Mouse (Mus musculus) urinary bladder, adult 2 months (tissue): Measurements from ENCODE around the gene Dennd2d. TPM values are rescaled to one million over a fixed set of nuclear protein-coding genes. Genes with fewer than 3 reads are reported as not detected.

Experiments used
- DNase-seq: peaks from one replicate; pipeline ENCODE4 v3.0.0; 2022; ENCODE audit warnings: low spot score
- polyA plus RNA-seq: library from polyadenylated mRNA; depleted of rRNA; stranded (reverse); fragments of >200 nt; gene quantifications from 2 replicates; pipeline ENCODE4 v1.2.3, GENCODE M21; 2012; rRNA removed

Dennd2d gene
- polyA plus RNA-seq: 41.1 and 51.2 TPM in 2 replicates

DNA sequence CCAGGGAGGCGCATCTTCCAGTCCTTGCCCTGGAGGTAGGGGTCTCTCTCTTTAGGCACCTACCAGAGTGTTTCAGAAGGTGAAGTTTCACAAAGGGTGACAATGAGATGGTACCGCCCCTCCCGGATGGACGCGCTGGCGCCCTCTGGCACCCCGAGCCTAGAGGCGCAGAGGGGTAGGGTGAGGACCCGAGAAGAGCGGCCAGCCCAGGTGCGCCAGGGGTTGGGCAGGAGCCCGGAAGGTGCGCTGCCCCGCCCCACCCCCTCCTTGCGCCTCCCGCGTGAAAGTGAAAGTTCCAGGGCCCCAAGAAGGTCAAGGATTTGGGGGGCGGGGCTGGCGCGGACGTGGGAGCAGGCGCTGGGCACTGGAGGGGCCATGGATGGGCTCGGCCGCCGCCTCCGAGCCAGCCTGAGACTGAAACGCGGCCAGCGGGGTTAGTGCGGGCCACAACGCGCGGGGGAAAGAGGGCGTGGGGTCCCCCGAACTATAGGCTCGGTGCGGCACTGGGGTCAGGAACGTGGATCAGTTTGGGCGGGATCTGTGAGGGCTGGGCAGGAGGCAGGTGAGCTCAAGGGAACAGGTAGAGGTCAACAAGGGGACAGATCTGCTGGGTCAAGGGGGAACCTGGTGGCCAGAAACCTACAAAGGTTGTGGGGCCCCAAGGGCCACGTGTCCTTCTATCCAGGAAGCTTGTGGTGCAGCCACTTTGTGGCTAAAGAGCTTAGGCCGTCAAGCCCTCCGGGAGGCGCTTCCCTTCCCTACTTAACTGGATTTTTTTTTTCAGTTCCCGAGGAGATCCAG, at the start of gene Dennd2d:
TSS of gene Dennd2d (plus strand) at position 125 of the 801 bp plus-strand sequence.
- DNase-seq: peak; percentile 61

DNA sequence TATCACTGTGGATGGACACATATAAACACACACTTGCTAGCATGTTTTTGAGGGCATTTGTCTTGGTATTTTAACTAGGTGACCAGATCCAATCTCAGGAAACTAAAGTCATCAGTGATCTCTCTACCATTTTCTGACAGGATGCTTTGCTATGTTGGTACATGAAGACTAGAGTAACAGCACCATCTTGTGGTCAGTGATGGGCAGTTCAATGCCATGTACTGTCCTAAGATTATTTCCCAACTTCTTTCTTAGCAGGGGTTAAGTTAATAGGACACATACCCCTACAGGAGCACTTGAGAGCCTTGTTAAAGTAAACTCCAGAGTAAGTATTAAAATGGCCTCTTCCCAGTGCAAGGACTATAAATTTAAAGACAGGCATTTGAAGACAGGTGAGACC, 33.6 kb upstream of the Dennd2d start:
- no peak for DNase-seq

GRCm38 (mm10) chr3:106448995-106449394, 33.2 kb upstream of the Dennd2d start:
- no peak for DNase-seq

- DNase-seq: no peak
Observed at GRCm38 (mm10) chr3:106449567-106449966, 32.6 kb upstream of the Dennd2d start.

- DNase-seq: no peak
Observed at GRCm38 (mm10) chr3:106452616-106453015, 29.6 kb upstream of the Dennd2d start.

DNA sequence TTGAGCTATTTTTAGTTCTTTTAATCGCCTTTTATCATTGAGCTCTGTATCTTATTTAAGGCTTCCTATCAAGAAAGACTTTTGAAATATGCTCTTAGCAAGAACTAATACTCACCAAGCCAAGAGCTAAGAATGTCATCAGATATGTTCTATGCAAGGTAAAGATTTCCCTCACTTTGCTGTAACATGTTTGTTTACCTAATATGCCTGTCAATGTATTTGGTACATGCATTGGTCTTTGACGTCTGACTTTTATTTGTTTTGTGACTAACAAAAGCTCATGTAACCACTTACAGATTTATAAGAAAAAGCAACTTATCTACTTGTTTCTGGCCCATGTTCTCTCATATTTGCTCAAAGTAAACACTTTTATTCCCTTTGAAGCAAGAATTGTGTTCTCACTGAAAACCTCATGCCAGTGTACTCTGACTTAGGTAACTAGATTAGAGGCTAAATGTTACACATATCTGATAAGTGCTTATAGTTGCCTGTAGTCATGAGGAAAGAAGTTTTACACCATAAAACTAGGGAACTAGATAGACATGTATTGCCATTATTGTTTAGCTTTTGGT, 24.8 kb upstream of the Dennd2d start:
- DNase-seq: no peak

- no peak for DNase-seq
Observed at GRCm38 (mm10) chr3:106462059-106462470, 20.1 kb upstream of the Dennd2d start.

DNA sequence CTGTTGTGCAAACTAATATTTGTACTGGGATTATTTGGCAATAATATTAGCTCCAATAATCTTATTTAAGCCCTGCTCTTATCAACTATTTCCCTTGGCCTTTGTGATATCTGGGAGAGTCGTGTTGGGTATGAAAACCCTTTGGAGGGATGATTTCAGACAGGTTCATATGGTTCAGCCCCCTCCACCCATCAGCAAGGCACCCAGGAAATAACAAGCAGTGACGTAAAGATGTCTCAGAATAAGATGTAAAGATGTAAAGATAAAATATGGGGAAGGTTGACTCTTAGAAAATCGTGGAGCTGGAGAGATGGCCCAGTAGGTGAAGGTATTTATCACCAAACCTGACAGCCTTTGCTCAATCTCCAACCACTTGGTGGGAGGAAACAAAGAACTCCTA, 19.7 kb upstream of the Dennd2d start:
- DNase-seq: no peak

DNA sequence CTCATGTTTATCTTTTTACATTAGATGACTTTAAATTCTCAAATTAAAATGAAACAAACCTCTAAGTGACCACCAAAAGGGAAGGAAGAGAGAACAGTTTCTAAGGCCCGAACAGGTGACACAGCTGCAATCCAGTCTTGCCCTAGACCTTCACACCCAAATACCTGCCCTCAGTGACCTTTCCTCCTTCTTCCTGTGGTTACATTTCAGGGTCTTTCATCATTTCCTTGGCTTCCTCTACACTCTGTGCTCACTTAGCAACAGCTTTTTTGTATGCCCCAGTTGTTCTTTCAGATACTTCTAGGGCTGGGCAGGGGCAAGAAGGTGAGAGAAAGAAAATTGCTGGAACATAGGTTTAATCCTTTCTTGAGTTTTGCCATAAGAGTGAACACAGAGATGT, 17.5 kb upstream of the Dennd2d start:
- DNase-seq: no peak

- DNase-seq: no peak
Observed at GRCm38 (mm10) chr3:106474210-106474609, 8.0 kb upstream of the Dennd2d start.

GRCm38 (mm10) chr3:106476863-106477262, 5.3 kb upstream of the Dennd2d start:
- DNase-seq: no peak

DNA sequence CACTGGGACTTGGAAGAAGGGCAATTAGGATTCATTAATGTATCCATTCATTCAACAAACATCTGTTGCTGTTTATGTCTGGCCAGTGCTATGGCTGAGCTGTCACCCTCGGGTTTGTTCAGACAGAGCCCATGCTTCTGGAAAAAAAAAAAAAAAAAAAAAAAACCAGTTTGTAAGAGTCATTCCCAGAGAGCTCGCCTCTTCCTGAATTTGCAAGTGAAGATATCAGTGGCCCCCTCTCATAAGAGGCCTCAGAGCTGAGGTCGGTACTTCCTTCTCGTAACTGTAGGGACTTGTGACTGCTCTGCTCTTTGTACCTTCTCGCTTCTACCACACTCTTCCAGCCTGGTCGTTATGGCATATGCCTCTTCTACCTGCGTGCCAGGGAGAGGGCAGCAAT, 1.1 kb downstream of the Dennd2d start:
- no peak for DNase-seq

- DNase-seq: no peak
Observed at GRCm38 (mm10) chr3:106483796-106484405, 1.7 kb downstream of the Dennd2d start.

DNA sequence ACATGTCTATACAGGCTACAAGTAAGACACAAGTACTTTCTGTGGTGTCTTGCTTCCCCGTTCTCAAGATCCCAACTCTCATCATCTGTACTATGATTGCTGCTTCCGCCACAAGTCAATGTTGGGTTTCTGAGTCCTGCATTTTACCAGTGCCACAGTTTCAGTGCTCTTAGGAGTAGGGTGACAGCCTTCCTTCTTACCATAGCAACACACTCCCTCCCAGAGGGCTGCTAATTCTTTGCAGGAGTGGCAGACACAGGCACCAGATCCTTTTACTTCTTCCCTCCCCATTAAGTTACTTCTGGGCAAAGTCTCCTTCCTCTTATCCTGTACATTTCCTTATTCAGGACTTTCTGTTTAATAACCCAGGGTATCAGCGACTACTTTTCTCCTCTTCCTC, 2.7 kb downstream of the Dennd2d start:
- no peak for DNase-seq

DNA sequence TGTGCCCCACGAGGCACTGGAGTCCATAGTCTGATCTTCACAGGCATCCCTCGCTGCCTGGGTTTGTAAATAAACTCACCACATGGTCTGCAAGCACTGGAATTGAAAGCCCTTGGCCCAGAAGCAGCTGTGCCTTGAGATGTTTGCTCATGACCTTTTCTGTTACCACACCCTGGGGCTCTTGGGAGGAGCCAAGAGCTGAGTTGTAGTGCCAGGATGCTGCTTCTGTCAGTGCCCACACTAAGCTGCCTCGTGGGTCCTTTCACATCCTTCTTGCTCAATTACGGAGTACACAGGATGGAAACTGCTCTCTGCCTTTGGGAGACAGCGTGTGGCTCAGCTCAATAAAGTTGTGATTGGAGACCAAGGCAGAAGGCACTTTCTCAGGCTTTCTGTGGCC, 3.6 kb downstream of the Dennd2d start:
- no peak for DNase-seq

GRCm38 (mm10) chr3:106487551-106487950, 5.3 kb downstream of the Dennd2d start:
- no peak for DNase-seq

GRCm38 (mm10) chr3:106490239-106490638, 8.0 kb downstream of the Dennd2d start:
- no peak for DNase-seq

- no peak for DNase-seq
Observed at GRCm38 (mm10) chr3:106492723-106493122, 10.5 kb downstream of the Dennd2d start.

- DNase-seq: no peak
Observed at GRCm38 (mm10) chr3:106493202-106493601, 11.0 kb downstream of the Dennd2d start.

DNA sequence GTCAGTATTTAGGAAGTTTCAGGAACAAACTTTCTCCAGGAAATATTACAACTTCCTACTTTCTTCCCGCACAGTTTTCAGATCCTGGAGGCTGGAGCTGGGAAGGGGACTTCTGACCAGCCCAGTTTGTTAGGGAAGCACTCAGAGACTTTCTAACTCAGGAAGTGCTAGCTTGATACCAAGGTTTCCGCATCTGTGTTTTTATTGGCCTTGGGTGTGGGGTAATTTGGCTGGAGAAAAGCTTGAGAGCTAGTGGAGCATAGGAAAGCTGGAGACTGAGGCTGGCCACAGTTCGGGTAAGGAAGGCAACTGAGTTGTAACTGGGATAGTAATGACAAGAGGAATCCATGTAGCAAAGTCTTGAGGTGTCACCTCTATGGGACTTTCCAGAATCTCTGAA, 11.7 kb downstream of the Dennd2d start:
- DNase-seq: no peak

DNA sequence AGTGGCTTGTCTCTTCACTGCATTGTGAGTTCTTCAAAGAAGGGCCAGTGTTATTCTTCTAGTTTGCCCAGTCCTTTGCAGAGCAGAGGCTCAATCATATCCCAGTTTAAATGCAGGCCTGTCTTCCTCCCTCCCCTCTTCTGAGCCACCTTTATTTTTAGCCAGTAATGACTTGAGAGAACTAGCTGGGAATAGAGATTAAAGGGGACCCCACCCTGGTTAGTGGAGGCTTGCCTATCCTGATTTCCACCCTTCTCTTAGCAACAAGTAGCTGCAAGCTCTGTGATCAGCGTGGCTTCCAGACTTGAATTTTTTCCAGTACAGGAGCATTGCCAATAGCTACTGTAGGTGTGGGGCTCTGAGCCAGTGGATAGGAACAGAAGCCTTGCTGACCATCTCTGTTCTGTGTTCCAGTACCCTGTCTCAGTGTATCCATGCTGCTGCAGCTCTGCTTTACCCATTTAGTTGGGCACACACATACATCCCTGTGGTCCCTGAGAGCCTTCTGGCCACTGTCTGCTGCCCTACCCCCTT, 12.3 kb downstream of the Dennd2d start:
- no peak for DNase-seq

GRCm38 (mm10) chr3:106495346-106496044, 13.3 kb downstream of the Dennd2d start:
- no peak for DNase-seq
